Mouse (Mus musculus): ENCODE results near the gene U2af2. TPM values are rescaled to one million over a fixed set of nuclear protein-coding genes. Genes with fewer than 3 reads are reported as not detected.

Gene U2af2
- polyA plus RNA-seq (2014; fragmentation: Nextera tagmentation; extraction: Ambion mirVana) = 193 and 203 TPM in 2 replicates

DNA sequence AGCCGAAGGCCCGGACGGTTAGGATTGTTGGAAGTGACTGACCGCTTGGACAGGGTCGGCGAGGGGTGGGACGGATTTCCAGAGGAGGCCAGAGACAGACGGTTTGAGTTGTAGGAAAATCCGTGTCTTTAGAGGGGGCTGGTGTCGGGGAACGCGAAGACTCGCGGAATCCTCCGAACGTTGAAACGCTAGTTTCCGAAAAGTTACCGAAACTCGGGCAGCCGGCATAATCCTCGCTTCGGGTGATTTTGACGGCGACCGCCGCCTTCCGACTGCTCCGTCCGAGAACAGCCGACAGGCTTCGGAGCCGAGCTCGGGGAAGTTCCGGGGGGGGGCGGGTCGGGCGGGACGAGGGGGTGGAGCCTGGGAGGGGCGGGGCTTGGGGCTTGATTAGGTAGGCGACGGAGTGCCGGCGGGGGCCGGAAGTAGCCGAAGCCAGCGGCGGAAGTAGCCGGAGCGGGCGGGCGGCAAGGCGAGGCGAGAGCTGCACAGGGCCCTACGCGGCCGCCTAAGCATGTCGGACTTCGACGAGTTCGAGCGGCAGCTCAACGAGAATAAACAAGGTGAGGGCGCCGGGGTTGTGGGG lies at the start of gene U2af2:
Gene U2af2 (plus strand): TSS at position 370 of the 586 bp plus-strand sequence.
- peak; percentile 68 for ATAC-seq (ENCODE audit: insufficient number of reproducible peaks, low FRiP score, low TSS enrichment, low read depth)
- H3K27ac ChIP-seq (replicated peaks; ENCODE audit: low read depth, low read length) = peak within 1 kb of the TSS; percentile 95
- peaks cover 8% of the 10 kb centered on the region for H3K4me1 ChIP-seq (ENCODE audit: control insufficient read depth, insufficient read depth, low read length)
- peaks cover 5% of the 10 kb centered on the region; the same call in 1 of the 2 replicates for H3K9me3 ChIP-seq (ENCODE audit: control insufficient read depth, low read length)
- WGBS = under 1% methylated on average over 62 of the region's 65 CpGs
- H3K4me3 ChIP-seq (ENCODE audit: low read depth, low read length) = peak within 1 kb of the TSS; percentile 72
- peaks cover 3% of the 10 kb centered on the region; the same call in 1 of the 2 replicates for H3K36me3 ChIP-seq (ENCODE audit: control insufficient read depth, insufficient read depth, low read length)
- H3K9ac ChIP-seq (ENCODE audit: low read length) = peak within 1 kb of the TSS; percentile 85
- peak; percentile 94 for DNase-seq (ENCODE audit: low spot score)
- H3K27me3 ChIP-seq (ENCODE audit: control insufficient read depth, insufficient read depth, low read length) = peaks cover 13% of the 10 kb centered on the region
- peak within 1 kb of the TSS; percentile 98 for H3K4me2 ChIP-seq (ENCODE audit: low read depth, severe bottlenecking)

DNA sequence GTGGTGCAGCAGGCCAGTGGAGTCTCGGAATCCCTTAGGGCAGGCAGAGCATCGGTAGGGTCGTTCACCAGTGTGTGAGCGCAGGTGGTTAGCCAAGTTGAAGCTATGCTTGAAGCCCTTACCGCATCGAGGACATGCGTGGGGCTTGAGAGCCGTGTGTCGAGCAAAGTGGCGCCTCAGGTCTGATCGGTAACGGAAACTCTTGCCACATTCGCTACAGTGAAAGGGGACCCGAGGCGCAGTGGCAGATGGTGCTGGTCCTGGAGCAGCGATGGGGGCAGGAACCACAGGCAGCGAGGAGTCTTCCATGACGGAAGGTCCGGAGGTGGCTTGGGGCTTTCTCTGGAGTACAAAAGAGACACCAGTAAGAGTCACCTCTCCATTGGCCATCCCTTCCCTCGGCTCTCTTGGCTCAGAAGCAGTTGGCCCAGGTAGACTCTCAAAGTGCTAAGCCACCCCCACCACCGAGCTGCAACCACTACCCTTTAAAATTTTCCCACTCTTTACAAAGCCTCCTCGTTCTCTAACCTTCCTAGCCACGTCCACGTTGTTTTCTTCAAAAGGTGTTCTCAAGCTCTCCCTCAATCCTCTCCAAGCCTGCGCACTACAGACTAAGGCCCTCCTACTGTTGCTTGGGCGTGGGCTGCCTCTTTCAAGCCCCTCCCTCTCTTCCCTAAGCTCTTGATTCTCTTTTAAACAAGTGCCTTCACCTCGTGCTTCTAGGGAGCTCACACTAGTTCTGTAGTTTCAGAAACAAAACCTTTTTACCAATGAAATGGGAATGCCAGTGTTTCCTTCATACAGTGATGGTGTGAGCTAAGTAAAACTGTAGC lies 49.0 kb upstream of the U2af2 start:
- H3K27me3 ChIP-seq (ENCODE audit: control insufficient read depth, insufficient read depth, low read length) = no peaks in the 10 kb centered on the region
- no peaks in the 10 kb centered on the region; the same call in 1 of the 2 replicates for H3K9me3 ChIP-seq (ENCODE audit: control insufficient read depth, low read length)
- 93% methylated on average over 27 of the region's 27 CpGs for WGBS
- H3K4me1 ChIP-seq (ENCODE audit: control insufficient read depth, insufficient read depth, low read length) = peaks cover 3% of the 10 kb centered on the region; the same call in 1 of the 2 replicates
- DNase-seq (ENCODE audit: low spot score) (no peak), ATAC-seq (ENCODE audit: insufficient number of reproducible peaks, low FRiP score, low TSS enrichment, low read depth) (no peak)
- H3K4me2 ChIP-seq (ENCODE audit: low read depth, severe bottlenecking) = no peak overlapping the region; the same call in 1 of the 2 replicates
- H3K9ac ChIP-seq (ENCODE audit: low read length) = no peak overlapping the region
- H3K27ac ChIP-seq (replicated peaks; ENCODE audit: low read depth, low read length) = no peak overlapping the region
- H3K36me3 ChIP-seq (ENCODE audit: control insufficient read depth, insufficient read depth, low read length) = peaks cover 44% of the 10 kb centered on the region
- H3K4me3 ChIP-seq (ENCODE audit: low read depth, low read length) = no peak overlapping the region

DNA sequence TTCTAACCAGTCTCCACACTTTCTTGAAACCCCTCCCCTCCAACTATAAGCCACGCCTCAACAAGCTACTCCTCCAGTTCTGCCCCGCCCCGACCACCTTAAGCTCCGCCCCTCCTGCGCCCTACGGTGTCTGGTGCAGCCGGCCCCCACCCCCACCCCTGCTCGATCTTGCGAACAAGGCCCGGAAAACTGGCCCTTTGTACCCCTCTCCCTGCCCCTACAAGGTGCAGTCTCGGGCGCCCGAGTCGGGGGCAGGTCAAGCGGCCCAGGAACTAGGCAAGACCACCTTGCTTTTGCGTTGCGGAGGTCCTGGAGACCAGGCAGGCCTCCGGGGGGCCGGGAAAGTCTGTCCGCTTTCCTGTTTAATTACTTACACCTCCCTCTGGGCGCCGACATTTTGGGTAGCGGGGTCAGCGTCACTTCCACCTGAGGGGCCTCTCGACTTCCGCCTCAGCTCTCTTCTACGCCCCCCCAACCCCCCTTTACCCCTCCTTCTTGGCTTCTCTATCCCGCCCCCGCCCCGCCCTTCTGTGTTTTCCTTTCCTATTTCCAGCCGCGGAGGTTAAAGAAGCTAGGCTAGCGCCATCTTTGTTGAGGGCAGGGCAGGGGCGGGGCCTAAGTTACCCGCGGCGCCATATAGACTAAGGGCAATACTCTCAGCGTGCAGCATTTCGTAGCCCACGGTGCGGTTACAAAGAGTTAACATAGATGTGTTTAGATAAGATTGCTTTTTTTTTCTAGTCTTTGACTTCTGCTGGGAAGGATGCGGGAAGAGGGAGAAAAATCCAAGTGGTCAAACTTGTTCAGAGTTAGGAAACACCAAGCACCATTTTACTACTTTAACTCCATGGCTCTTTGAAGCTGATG lies 47.5 kb upstream of the U2af2 start, which contains the start of the genes Zfp524 and Fiz1:
Gene Zfp524 (plus strand): TSS at position 165 of the 867 bp plus-strand sequence.
Gene Fiz1 (minus strand): TSS at position 447 of the 867 bp plus-strand sequence.
- DNase-seq (ENCODE audit: low spot score) = peak; percentile 95
- H3K9ac ChIP-seq (ENCODE audit: low read length) = peak within 1 kb of the TSS; percentile 85
- H3K27ac ChIP-seq (replicated peaks; ENCODE audit: low read depth, low read length) = peak within 1 kb of the TSS; percentile 98
- peak within 1 kb of the TSS; percentile 72 for H3K4me3 ChIP-seq (ENCODE audit: low read depth, low read length)
- H3K9me3 ChIP-seq (ENCODE audit: control insufficient read depth, low read length) = no peaks in the 10 kb centered on the region
- H3K4me1 ChIP-seq (ENCODE audit: control insufficient read depth, insufficient read depth, low read length) = peaks cover 3% of the 10 kb centered on the region; the same call in 1 of the 2 replicates
- H3K27me3 ChIP-seq (ENCODE audit: control insufficient read depth, insufficient read depth, low read length) = no peaks in the 10 kb centered on the region
- peak; percentile 77 for ATAC-seq (ENCODE audit: insufficient number of reproducible peaks, low FRiP score, low TSS enrichment, low read depth)
- peak within 1 kb of the TSS; percentile 47 for H3K4me2 ChIP-seq (ENCODE audit: low read depth, severe bottlenecking)
- under 1% methylated on average over 42 of the region's 42 CpGs for WGBS
- peaks cover 28% of the 10 kb centered on the region for H3K36me3 ChIP-seq (ENCODE audit: control insufficient read depth, insufficient read depth, low read length)

DNA sequence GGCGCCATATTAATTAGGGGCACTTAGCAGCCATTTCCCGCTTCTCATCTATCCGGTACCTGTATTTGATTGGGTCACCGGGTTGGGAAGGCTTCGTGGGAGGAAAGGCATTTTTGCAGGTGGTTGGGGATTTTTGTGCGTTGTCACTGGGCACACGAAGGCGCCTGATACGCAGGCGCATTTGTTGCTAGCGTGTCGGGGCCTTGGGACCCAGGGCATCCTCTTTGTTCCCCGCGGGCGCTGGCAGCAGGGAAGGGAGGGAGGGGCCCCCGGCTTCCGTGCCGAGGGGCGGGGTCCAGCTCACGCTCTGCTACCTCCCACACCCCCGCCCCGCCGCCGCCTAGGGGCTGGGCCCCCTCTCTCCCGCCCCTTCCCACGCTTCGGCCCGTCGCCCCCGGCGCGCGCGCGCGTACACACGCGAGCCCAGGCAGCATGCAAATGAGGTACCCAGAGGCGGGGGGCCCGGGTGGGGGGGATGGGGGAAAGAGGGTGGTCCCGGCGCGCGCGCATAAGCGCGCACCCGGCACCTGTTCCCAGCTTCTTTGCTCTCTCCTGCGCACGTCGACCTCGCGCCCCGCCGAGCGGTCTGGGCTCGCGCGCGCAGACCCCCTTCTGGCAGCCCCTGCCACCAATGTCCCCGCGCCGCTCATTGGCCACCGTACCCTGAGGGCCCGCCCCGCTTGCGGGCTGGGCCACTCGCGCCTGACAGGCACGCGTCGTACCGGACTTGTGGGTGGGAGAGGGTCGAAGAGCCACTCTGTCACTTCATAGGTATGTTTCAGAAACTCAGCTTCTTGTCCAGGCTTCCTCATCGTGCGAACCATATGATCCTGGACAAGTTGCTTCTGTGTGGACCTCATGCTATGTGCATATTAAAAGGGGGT lies 46.6 kb upstream of the U2af2 start, which contains the start of gene Gm44973:
Gene Gm44973 (plus strand): TSS at position 379 of the 884 bp plus-strand sequence.
- under 1% methylated on average over 47 of the region's 76 CpGs for WGBS
- peak; percentile 97 for DNase-seq (ENCODE audit: low spot score)

DNA sequence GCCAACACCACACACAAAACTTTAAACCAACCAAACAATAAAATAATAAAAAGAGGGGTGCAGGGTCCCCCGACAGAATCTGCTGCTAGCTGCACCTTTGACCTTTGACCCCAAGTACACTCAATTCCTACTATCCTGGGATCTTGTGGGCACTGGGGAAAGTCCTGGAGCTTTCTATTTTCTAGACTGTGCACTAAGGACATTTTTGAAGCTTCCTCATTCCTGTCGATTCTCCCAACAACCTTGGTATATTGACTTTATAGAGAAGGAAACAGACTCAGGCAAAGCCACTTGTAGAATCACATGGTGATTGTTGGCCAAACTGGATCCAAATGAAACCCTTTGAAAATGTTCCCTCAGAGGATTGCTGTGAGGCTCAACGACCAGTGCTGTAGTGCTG lies 45.9 kb upstream of the U2af2 start:
- peak overlapping the region; percentile 47 for H3K4me2 ChIP-seq (ENCODE audit: low read depth, severe bottlenecking)
- DNase-seq (ENCODE audit: low spot score) (no peak), ATAC-seq (ENCODE audit: insufficient number of reproducible peaks, low FRiP score, low TSS enrichment, low read depth) (no peak)
- peak overlapping the region; percentile 72 for H3K4me3 ChIP-seq (ENCODE audit: low read depth, low read length)
- H3K9ac ChIP-seq (ENCODE audit: low read length) = no peak overlapping the region; the same call in 1 of the 2 replicates
- peaks cover 3% of the 10 kb centered on the region; the same call in 1 of the 2 replicates for H3K4me1 ChIP-seq (ENCODE audit: control insufficient read depth, insufficient read depth, low read length)
- no peaks in the 10 kb centered on the region for H3K27me3 ChIP-seq (ENCODE audit: control insufficient read depth, insufficient read depth, low read length)
- peaks cover 15% of the 10 kb centered on the region for H3K36me3 ChIP-seq (ENCODE audit: control insufficient read depth, insufficient read depth, low read length)
- H3K9me3 ChIP-seq (ENCODE audit: control insufficient read depth, low read length) = no peaks in the 10 kb centered on the region
- peak overlapping the region; percentile 98 for H3K27ac ChIP-seq (replicated peaks; ENCODE audit: low read depth, low read length)
- WGBS = 68% methylated on average over 3 of the region's 3 CpGs

More for the DNA sequence above, 46.6 kb upstream of the U2af2 start, which contains the start of gene Gm44973:
- H3K36me3 ChIP-seq (ENCODE audit: control insufficient read depth, insufficient read depth, low read length) = peaks cover 22% of the 10 kb centered on the region
- H3K4me3 ChIP-seq (ENCODE audit: low read depth, low read length) = peak within 1 kb of the TSS; percentile 72
- peak within 1 kb of the TSS; percentile 85 for H3K9ac ChIP-seq (ENCODE audit: low read length)
- H3K4me2 ChIP-seq (ENCODE audit: low read depth, severe bottlenecking) = peak within 1 kb of the TSS; percentile 47
- H3K27me3 ChIP-seq (ENCODE audit: control insufficient read depth, insufficient read depth, low read length) = no peaks in the 10 kb centered on the region
- peak within 1 kb of the TSS; percentile 98 for H3K27ac ChIP-seq (replicated peaks; ENCODE audit: low read depth, low read length)
- ATAC-seq (ENCODE audit: insufficient number of reproducible peaks, low FRiP score, low TSS enrichment, low read depth) = peak; percentile 78
- H3K4me1 ChIP-seq (ENCODE audit: control insufficient read depth, insufficient read depth, low read length) = peaks cover 3% of the 10 kb centered on the region; the same call in 1 of the 2 replicates
- no peaks in the 10 kb centered on the region for H3K9me3 ChIP-seq (ENCODE audit: control insufficient read depth, low read length)

DNA sequence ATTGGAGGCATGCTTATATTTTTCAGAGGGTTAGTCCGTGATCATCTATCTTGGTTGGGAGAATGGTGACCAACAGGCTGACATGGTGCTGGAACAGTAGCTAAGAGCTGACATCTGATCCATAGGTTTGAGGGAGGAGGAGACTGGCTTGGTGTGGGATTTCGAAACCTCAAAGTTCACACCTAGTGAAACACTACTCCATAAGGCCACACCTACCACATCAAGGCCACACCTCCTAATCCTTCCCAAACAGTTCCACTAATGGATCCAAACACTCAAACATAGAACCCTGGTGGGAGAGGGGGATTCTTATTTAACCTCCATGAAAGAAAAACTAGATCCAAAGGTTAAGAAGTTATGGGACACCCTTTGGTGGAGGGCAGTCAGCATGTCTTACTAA lies 45.0 kb upstream of the U2af2 start:
- Histone ChIP-seq H3K27ac (replicated peaks; ENCODE audit: low read depth, low read length) (no peak overlapping the region), H3K4me2 (ENCODE audit: low read depth, severe bottlenecking) (no peak overlapping the region), H3K9me3 (ENCODE audit: control insufficient read depth, low read length) (no peaks in the 10 kb centered on the region), H3K4me3 (ENCODE audit: low read depth, low read length) (no peak overlapping the region), H3K27me3 (ENCODE audit: control insufficient read depth, insufficient read depth, low read length) (no peaks in the 10 kb centered on the region), H3K36me3 (ENCODE audit: control insufficient read depth, insufficient read depth, low read length) (peaks cover 6% of the 10 kb centered on the region; the same call in 1 of the 2 replicates), H3K4me1 (ENCODE audit: control insufficient read depth, insufficient read depth, low read length) (peaks cover 6% of the 10 kb centered on the region; the same call in 1 of the 2 replicates), H3K9ac (ENCODE audit: low read length) (no peak overlapping the region)
- WGBS = 97% methylated on average over 2 of the region's 2 CpGs
- ATAC-seq (ENCODE audit: insufficient number of reproducible peaks, low FRiP score, low TSS enrichment, low read depth) = no peak
- DNase-seq (ENCODE audit: low spot score) = no peak

DNA sequence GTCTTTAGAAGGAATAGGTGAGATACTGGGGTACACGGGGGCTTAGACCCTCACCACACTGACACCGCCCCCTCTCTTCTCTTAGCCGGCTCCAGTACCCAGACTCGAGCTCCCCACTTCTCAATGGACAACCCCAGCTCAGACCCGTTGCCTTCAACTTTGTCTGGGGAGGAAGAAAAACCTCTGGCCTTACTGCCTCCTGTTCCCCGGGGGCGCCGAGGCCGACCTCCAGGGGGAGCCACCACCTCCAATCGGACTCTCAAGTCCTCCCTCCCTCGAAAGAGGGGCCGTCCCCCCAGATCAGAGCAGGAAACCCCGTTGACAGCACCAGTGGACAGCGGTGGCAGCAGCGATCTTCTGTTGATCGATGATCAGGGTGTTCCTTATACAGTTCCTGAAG lies 44.6 kb upstream of the U2af2 start:
- no peak overlapping the region for H3K9ac ChIP-seq (ENCODE audit: low read length)
- peaks cover 3% of the 10 kb centered on the region; the same call in 1 of the 2 replicates for H3K36me3 ChIP-seq (ENCODE audit: control insufficient read depth, insufficient read depth, low read length)
- no peak overlapping the region for H3K4me2 ChIP-seq (ENCODE audit: low read depth, severe bottlenecking)
- DNase-seq (ENCODE audit: low spot score) (no peak), ATAC-seq (ENCODE audit: insufficient number of reproducible peaks, low FRiP score, low TSS enrichment, low read depth) (no peak)
- no peak overlapping the region for H3K4me3 ChIP-seq (ENCODE audit: low read depth, low read length)
- H3K27ac ChIP-seq (replicated peaks; ENCODE audit: low read depth, low read length) = no peak overlapping the region
- no peaks in the 10 kb centered on the region for H3K9me3 ChIP-seq (ENCODE audit: control insufficient read depth, low read length)
- H3K4me1 ChIP-seq (ENCODE audit: control insufficient read depth, insufficient read depth, low read length) = peaks cover 6% of the 10 kb centered on the region; the same call in 1 of the 2 replicates
- WGBS = 88% methylated on average over 16 of the region's 16 CpGs
- no peaks in the 10 kb centered on the region for H3K27me3 ChIP-seq (ENCODE audit: control insufficient read depth, insufficient read depth, low read length)

Data from limb, embryonic 11.5 days (tissue).